Mouse (Mus musculus) left cerebral cortex, postnatal 36 days (tissue): ENCODE data around the gene Clcf1. TPM values are rescaled to one million over a fixed set of nuclear protein-coding genes. Genes with fewer than 3 reads are reported as not detected.

Experiments
- DNase-seq, 2 experiments: peaks; one replicate each; pipeline ENCODE4 v3.0.0; 2021 to 2022; ENCODE audit warnings: low spot score in 2 of 2, mixed read lengths in 1 of 2
- intact Hi-C: fragments of 180-260 bp; cut with DNase I; formaldehyde crosslinking; loops from one replicate; pipeline ENCODE4 v1.15.1; 2025
- total RNA-seq, 2 experiments: library from RNA; stranded (reverse); gene quantifications; 2 replicates each; pipeline ENCODE4 v1.2.3; 2021

The Clcf1 gene
- total RNA-seq, 2 experiments from 2014 or later = 0.84 to 1.2 TPM

DNA sequence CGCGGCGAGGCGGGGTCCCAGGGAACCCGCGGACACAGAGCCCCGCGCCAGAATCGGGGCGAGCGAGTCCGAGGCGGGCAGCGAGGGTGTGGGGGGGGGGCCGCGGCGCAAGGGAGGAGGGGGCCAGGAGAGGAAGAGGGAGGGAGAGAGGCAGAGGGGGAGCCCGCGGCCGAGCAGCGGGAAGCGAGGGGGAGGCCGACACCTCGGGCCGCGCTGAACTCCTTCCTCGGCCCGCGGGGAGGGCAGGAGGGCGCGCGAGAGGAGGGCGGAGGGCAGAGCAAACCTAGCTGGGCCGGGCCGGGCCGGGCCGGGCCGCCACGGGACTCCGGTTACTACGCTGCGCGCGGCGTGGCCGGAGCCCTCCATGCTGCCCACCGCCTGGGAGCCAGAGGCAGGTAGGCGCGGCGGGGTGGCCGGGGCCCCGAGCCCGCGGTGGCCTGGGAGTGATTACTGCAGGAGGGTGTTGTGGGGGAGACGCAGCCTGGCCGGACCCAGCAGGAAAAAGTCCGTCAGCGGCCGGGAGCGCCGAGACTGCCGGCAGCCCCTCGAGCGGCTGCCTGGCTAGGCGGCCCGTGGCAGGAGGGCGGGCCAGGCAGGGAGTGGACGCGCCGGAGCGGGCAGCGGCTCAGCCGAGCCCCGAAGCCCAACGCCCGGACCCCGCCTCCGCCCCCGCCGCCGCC is 873 bp downstream of the Clcf1 start:
- DNase-seq = no peak
- intact Hi-C loops = no loop called here

DNA sequence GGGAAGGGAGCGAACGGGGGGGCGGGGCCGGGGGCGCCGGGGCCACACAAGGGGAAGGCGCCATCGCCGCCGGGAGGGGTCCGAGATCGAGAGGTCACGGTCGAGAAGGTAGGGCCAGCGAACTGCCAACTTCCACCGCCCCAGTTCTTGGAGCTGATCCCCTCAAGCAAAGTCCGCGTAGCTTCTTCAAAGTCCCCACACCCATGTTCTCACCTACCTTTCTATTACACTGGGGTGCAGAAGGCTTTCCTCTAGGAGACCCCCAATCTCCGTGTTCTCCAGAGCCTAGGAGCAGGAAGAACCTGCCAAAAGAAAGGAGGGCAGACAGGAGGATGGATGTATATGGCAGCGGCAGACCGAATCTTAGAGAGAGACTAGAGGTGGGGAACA is 1.4 kb downstream of the Clcf1 start:
- DNase-seq = no peak
- intact Hi-C loops = no loop called here

DNA sequence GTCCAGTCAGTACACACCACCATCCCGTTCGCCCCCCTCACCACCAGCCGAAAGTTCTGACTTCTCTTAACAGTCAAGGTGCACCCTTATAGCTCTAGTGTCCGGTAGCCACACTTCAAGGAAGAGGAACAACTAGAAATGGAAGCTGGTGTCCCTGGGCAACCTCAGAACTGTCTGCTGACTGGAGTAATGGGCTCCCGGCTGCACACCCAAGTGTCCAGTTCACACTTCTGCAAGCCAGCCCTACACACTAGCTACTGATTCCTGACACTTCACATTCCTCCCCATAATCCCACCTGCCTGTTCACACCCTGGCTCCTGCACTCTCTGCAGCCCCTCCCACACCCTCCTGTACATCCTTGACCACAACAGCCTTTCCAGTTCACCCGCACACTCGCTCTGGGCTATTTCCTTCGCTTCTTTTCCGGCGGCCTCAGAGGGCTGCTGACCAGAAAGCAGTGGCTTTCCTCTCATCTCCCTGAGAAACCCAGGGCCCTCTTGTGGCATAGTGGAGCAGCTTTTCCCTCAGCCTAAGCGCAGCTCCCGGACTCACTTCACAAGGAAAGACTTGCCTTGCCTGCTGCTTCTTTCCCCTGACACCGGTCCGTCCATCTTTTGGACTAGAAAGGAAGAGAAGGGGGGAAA is 2.1 kb downstream of the Clcf1 start:
- intact Hi-C loops = no loop called here
- DNase-seq = no peak

DNA sequence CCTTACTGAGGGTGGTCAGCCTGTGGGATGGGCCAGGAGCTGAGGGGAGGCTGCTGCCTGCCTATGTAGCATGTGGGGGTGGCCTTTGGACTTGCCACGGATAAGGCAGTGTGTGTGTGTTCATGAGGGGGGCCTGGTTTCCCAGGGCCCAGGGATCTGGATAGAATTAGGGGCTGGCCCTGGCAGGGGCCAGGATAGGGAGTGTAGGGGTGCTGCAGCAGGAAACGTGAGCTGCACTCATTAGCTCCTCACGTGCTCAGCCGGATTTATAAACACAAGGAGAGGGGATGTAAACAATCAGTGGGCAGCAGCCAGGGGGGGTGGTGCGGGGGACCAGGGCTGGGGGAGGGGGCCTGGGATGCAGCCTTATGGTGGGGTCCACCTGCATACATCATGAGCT is 3.1 kb downstream of the Clcf1 start:
- intact Hi-C loops = no loop called here

DNA sequence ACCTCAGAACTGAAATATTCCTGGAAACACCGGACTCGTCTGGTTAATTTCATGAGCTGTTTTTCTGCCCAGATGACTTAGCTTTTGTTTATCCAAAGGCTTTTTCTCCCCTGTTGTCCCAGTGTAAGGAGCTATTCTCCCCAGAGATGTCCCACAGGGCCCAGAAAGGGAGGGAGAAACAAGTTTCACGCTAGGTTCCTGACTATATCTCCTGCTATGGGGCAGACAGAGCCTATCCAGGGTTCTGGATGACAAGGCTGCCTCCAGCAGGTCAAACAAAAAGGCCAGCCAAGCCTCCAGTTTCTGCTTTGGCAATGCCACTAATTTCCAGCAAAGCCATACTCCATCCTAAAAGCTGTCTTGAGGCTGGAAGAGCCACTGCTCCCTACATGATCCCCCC is 3.8 kb downstream of the Clcf1 start:
- intact Hi-C loops = no loop called here
- no peak for DNase-seq

More for the DNA sequence above, 3.1 kb downstream of the Clcf1 start:
- DNase-seq = no peak

DNA sequence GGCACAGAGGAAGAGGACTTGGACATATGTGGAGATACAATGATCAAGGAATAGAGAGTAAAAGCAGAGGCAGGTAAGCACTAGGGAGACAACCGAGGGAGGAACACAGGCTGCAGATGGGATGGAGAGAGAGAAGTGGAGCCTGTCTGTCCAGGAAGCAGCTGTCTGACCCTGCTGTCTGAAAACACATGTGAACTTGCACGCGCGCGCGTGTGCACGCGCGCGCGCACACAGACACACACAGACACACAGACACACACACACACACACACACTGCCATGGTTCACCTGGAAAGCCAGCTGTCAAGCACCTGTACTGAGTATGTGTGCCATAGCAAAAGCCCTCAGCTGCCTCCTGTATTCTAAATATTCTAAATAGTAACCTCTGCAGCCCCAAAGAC is 4.3 kb downstream of the Clcf1 start:
- no peak for DNase-seq
- intact Hi-C loops = no loop called here

DNA sequence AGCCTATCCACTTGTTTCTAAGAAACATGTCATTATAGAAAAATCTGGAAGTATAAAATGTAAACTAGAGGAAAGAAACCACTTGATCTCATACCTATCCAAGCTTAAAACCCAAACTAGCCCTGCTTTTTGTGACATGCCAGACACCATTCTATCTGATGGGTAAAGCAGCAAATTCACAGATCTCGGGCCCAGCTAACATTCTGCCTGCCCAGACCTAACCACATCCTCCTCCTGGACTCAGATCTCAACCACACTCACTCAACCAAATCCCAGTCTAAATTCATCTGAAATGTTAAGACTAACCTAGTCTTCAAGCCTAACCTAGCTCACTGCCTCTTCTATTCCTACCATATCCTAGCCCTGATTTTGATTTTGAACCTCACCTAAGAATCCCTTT is 4.7 kb downstream of the Clcf1 start:
- DNase-seq = no peak
- intact Hi-C loops = no loop called here

DNA sequence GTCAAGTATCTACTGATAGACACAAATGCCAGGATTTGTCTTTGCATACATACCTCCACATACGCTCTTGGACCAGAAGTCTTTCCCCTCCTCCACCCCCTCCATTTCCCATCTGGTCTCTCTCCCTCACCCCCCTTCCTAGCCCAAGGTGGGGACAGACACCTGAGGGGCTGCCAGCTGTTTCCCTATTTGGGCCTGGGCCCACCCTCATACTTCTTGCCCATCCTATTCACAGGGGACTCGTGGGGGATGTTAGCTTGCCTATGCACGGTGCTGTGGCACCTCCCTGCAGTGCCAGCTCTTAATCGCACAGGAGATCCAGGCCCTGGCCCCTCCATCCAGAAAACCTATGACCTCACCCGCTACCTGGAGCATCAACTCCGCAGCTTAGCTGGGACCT is 5.9 kb downstream of the Clcf1 start:
- intact Hi-C loops = loop anchor here (10.0 kb wide), 1 partner anchor 205 kb away; the partner anchor contains the start of gene Ndufv1
- DNase-seq = no peak

DNA sequence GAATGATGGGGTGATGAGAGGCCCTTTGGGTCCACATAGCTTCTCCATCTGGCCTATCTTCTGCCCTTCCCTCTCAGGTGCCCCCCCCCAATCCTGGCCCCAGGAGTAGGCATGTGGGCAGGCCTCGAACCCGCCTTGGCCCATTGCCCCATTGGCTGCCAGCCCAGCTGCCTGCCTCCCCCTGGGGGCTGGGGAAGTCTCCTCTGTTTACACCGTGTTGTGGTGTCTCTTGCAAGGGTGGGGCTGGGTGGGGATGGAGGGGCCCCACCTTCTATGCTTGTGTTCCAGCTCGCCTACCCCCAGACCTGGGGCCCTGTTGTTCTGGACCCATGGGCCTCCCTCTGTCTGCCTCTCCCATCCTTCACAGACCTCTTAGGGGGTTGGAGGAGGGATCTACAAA is 6.4 kb downstream of the Clcf1 start:
- DNase-seq = no peak
- intact Hi-C loops = loop anchor here (10.0 kb wide), 1 partner anchor 206 kb away; the partner anchor contains the start of gene Ndufv1

- DNase-seq = no peak
- intact Hi-C loops = loop anchor here (10.0 kb wide), 1 partner anchor 206 kb away; the partner anchor contains the start of gene Ndufv1
Measured at GRCm38 (mm10) chr19:4220957-4221743, 7.1 kb downstream of the Clcf1 start.

- intact Hi-C loops = loop anchor here (10.0 kb wide), 1 partner anchor 207 kb away; the partner anchor contains the start of gene Ndufv1
- DNase-seq = no peak
Measured at GRCm38 (mm10) chr19:4222165-4222564, 8.1 kb downstream of the Clcf1 start.

- intact Hi-C loops = loop anchor here (10.0 kb wide), 1 partner anchor 212 kb away; the partner anchor contains the start of gene Ndufv1
- DNase-seq = no peak
Measured at GRCm38 (mm10) chr19:4226779-4227178, 12.7 kb downstream of the Clcf1 start.

GRCm38 (mm10) chr19:4227446-4227845 is 13.4 kb downstream of the Clcf1 start:
- intact Hi-C loops = loop anchor here (10.0 kb wide), 1 partner anchor 213 kb away; the partner anchor contains the start of gene Ndufv1
- no peak for DNase-seq

DNA sequence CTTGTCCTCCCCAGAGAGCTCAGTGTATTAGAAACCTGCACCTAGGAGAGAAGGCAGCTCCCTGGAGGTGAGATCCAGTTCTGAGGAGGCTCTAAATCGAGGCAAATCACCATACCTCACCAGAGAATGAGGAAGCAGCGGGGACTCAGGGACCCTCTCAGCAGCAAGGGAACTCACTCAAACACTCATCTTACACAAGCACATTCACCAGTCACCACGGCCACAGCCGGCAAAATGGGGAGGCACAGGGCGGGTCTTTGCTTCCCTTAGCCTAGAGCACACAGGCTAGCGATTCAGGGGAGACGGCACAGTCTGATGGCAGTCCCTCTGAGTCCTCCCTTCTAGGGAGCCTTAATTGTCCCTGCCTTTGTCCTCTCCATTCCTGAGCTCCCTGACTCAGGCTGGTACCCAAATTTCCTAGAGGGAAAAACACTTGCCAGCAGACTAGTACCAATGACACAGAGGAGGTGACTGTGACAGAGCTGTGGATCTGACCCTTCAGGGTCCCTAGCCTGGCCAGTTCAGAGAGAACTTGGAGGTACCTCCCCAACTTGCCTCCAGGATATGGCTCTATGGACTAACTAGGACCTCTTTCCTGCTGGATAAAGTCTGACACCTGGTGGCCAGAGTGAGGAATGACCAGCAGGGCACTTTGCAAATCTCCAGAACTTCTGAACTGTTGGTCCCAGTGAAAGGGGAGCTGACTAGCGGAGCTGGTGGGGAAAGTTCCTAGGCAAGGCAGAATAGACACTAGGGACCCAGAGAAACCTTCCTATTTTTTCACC is 14.0 kb downstream of the Clcf1 start:
- intact Hi-C loops = loop anchor here (2.0 to 10.0 kb wide), 2 partner anchors 21 to 213 kb away; partner anchors contain the start of gene Ndufv1

GRCm38 (mm10) chr19:4228891-4229290 is 14.9 kb downstream of the Clcf1 start:
- no peak for DNase-seq
- intact Hi-C loops = loop anchor here (2.0 to 10.0 kb wide), 2 partner anchors 22 to 214 kb away; partner anchors contain the start of gene Ndufv1

More for the DNA sequence above, 14.0 kb downstream of the Clcf1 start:
- peak; percentile 63 to 65 for DNase-seq

- intact Hi-C loops = loop anchor here (2.0 to 10.0 kb wide), 4 partner anchors 23 to 215 kb away; partner anchors contain the start of genes Aip and Ndufv1
- DNase-seq = no peak
Measured at GRCm38 (mm10) chr19:4229451-4230076, 15.5 kb downstream of the Clcf1 start.

- intact Hi-C loops = loop anchor here (2.0 to 5.0 kb wide), 2 partner anchors 103 to 130 kb away; partner anchors contain the start of gene Aip
- no peak for DNase-seq
Measured at GRCm38 (mm10) chr19:4230415-4230814, 16.4 kb downstream of the Clcf1 start.
